Comparison of ENCODE assay signal across 21 mouse cellular contexts in the genomic region with DNA sequence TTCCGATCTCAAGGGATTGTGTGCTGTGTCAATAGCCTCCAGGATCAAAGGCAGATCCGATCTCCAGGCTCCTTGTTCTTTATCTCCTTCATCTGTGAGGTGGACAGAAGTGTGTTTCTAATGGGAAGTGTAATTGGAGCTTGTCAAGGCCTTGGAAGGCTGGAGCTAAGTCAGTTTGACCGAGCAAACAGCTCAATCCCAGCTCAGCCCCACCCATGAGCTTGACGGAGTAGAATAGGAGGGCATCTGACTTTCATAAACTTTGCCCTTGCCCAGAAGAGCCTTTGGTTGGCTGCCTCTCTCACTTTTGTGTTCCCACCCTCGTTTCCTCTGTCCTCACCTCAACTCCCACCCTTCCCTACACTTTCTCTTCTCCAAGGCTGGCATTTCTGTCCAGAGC.
"Had no signal": no experiment of that assay in that cellular context is flagged by ENCODE, and none has a peak within 500 bp of the region (broad histone marks: within the 10 kb centered on the region; RNA-seq: fewer than 3 reads in every experiment).

No protein-coding gene starts in this region.

- H3K9me3 ChIP-seq: liver, embryonic 12.5 days; lung, embryonic 15.5 days; midbrain, embryonic 10.5 days; midbrain, embryonic 12.5 days; neural tube, embryonic 13.5 days; neural tube, embryonic 15.5 days had no signal

- H3K36me3 ChIP-seq: liver, embryonic 12.5 days; lung, embryonic 15.5 days; midbrain, embryonic 10.5 days; midbrain, embryonic 12.5 days; neural tube, embryonic 13.5 days; neural tube, embryonic 15.5 days had no signal

- H3K4me2 ChIP-seq: liver, embryonic 12.5 days; lung, embryonic 15.5 days; midbrain, embryonic 12.5 days; neural tube, embryonic 13.5 days; neural tube, embryonic 15.5 days had no signal

- DNase-seq: lung, adult 18-20 months; lung, postnatal 4 days; midbrain, embryonic 14.5 days; retina, postnatal 1 day; right cerebral cortex, adult 18-20 months; right cerebral cortex, postnatal 25 days; right cerebral cortex, postnatal 4 days; spleen, adult 18-20 months; thymus, adult 2 months; thymus, postnatal 25 days; thymus, postnatal 4 days had no signal

- H3K27ac ChIP-seq: liver, embryonic 12.5 days; liver, embryonic 14.5 days; lung, embryonic 15.5 days; midbrain, embryonic 10.5 days; midbrain, embryonic 12.5 days; neural tube, embryonic 13.5 days; neural tube, embryonic 15.5 days had no signal

- H3K9ac ChIP-seq: liver, embryonic 12.5 days; liver, embryonic 14.5 days; lung, embryonic 15.5 days; midbrain, embryonic 12.5 days; neural tube, embryonic 13.5 days; neural tube, embryonic 15.5 days had no signal

- ATAC-seq: liver, embryonic 12.5 days; lung, postnatal 0 days; midbrain, embryonic 16.5 days had no signal

- H3K4me1 ChIP-seq: liver, embryonic 12.5 days; midbrain, embryonic 12.5 days; neural tube, embryonic 13.5 days; neural tube, embryonic 15.5 days had no signal

- H3K27me3 ChIP-seq: lung, embryonic 15.5 days; midbrain, embryonic 12.5 days; neural tube, embryonic 13.5 days; neural tube, embryonic 15.5 days had no signal

- H3K4me3 ChIP-seq: liver, embryonic 12.5 days; lung, embryonic 15.5 days; midbrain, embryonic 10.5 days; midbrain, embryonic 12.5 days; myocyte; neural tube, embryonic 13.5 days; neural tube, embryonic 15.5 days had no signal
